Mouse (Mus musculus) gastrocnemius, postnatal 4 days (tissue): ENCODE data around the gene Fut11. TPM values are rescaled to one million over a fixed set of nuclear protein-coding genes. Genes with fewer than 3 reads are reported as not detected.

Experiments used
- DNase-seq, 2 experiments: peaks; one replicate each; pipeline ENCODE4 v3.0.0; 2021 to 2022; ENCODE audit warnings: low spot score in 2 of 2, mixed read lengths in 2 of 2
- total RNA-seq, 2 experiments: library from RNA; stranded (reverse); gene quantifications; 2 replicates each; pipeline ENCODE4 v1.2.3; 2021

Gene Fut11
- total RNA-seq, 2 experiments from 2014 or later = 16.0 to 16.4 TPM

DNA sequence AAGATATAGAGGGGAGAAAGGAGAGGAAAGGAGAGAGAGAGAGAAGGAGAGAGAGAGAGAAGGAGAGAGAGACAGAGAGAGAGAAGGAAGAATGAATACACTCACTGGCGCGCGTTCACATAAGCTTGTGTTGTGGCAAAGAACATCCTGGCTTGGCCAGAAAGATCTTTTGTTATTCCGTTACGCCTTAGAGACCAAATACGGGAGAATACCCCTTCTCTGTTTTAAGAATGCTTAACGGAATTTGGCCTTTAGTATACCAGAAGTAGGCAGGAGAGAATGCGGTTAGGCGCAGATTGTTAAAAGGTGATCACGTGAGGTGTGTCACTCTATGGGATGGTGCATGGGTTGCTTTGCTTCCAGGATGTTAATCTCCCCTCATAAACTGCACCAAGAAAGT lies 13.5 kb downstream of the Fut11 start:
- no peak for DNase-seq

DNA sequence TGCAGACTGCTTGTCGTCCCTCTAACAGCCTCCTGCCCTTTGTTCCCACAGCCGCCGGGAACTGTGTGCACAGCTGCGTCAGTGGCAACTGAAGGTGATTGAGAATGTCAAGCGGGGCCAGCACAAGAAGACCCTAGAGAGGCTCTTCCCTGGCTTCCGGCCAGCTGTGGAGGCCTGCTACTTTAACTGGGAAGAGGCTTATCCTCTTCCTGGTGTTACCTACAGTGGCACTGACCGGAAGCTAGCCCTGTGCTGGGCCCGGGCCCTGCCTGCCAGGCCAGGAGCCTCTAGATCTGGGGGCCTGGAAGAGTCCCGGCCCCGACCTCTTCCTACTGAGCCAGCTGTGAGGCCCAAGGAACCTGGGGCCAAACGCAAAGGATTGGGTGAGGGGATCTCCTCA lies 19.1 kb downstream of the Fut11 start:
- DNase-seq = no peak

DNA sequence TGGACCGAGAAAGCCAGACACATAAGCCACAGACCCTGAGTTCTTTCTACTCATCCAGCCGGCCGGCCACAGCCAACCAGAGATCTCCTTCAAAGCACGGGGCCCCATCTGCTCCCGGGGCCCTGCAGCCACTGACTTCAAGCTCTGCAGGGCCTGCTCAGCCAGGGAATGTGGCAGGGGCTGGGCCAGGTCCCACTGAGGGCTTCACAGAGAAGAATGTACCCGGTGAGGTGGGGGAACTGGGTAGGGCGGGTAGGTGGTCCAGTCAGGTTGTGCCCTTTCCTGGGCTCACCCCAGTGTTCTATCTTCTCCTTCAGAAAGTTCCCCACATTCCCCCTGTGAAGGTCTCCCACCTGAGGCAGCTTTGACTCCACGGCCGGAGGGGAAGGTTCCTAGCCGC lies 23.7 kb downstream of the Fut11 start:
- DNase-seq = no peak

DNA sequence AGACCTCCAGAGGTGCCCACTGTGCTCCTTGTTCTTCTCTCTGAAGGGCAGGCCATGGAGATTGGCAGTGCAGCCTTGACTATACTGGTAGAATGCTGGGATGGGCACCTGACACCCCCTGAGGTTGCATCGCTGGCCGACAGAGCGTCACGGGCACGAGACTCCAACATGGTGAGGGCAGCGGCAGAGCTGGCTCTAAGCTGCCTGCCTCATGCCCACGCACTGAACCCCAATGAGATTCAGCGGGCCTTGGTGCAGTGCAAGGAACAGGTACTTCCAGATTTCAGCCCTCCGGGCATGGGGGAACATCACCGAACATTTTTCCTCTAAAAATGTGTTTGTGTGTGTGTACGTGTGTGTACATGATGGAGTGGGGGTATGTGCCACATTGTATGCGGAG lies 25.0 kb downstream of the Fut11 start:
- no peak for DNase-seq

DNA sequence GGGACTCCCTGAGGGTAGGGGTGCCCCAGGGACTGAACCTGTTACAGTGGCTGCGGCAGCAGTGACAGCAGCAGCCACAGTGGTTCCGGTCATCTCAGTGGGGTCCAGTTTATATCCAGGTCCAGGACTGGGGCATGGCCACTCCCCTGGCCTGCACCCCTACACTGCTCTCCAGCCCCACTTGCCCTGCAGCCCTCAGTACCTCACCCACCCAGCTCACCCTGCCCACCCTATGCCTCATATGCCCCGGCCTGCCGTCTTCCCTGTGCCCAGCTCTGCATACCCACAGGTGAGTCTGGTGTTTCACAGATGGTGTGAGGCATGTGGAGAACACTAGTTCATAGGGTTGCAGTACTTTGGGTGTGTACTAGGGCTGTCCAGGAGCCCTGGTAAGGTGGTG lies 26.6 kb downstream of the Fut11 start:
- no peak for DNase-seq

DNA sequence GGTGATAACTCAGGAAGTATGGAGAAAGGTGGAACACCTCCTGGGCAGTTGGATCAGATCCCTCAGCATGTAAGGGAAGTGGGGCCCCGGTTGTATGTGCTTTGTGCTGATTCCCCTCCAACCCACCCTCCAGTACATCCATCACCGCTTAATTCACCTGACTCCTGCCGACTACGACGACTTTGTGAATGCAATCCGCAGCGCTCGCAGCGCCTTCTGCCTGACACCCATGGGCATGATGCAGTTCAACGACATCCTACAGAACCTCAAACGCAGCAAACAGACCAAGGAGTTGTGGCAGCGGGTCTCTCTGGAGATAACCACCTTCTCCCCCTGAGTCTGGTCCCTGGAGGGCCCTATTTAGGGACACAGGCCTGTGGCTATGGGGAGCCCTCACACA lies 28.2 kb downstream of the Fut11 start:
- no peak for DNase-seq

DNA sequence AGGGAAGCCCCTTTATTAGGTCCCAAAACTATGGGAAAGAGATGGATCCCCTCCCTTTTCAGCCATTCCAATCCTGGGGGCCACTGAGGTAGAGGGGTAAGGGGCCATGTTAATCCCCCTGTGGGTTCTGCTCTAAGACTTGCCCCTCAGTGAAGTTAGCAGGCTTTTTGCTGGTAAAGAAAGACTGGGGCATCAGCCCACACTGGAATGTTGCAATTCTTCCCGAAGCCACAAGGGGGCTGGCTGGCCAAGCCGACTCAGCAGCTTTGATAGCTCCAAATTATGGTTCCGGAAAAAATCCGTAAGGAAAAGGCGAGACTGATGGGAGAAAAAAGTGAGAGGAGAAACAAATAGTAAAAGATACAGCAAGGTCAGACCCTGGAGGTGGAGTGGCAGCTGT lies 29.3 kb downstream of the Fut11 start:
- peak in 1 of 2 experiments; percentile 67 for DNase-seq

DNA sequence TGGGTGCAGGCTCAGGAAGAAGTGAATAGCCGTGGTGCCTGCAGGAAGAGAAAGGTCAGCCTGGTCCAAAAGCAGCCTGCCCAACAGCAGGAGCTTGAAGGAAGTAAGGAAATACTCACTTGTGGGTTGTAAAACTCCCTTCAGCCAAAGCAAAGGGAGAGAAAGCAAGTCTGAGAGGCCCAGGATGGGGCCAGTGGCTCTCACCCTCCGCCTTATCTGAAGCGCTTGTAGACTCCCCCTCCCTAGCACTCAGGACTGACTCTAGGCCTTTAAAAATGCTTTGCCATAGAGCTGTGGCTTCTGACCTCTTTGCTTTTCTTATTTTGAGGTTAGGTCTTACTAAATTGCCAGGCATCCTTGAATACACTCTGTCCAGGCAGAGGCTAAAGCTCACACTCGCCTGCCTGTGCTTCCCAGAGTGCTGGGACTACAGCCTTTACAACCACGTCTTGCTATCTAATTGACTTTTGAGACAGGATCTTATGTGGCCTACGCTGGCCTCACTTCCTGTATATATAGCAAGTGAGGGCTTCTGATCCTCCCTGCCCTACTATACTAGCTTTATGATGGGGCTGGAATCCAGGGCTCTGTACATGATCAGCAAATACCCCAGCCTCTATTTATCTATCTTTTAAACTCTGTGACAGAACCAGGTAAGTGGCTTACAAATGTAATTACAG lies 31.0 kb downstream of the Fut11 start:
- no peak for DNase-seq

DNA sequence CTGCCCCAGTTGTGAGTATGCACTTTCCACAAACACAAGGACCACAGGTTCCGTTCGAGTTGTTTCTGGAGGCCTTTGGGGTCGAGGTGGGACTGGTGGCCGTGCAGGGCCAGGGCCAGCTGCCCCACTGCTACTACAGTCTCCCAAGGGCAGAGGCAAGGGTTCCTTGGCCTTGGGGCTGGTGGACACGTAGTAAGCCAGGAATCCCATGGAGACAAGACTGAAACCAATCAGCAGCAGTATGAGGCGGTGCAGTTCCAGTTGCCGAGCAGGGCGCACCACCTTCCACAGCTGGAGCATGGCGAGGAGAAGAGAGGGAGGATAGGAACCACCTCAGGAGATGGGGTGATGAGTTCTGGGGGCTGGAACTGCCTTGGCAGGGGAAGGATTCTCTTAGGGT lies 35.1 kb downstream of the Fut11 start:
- DNase-seq = no peak

DNA sequence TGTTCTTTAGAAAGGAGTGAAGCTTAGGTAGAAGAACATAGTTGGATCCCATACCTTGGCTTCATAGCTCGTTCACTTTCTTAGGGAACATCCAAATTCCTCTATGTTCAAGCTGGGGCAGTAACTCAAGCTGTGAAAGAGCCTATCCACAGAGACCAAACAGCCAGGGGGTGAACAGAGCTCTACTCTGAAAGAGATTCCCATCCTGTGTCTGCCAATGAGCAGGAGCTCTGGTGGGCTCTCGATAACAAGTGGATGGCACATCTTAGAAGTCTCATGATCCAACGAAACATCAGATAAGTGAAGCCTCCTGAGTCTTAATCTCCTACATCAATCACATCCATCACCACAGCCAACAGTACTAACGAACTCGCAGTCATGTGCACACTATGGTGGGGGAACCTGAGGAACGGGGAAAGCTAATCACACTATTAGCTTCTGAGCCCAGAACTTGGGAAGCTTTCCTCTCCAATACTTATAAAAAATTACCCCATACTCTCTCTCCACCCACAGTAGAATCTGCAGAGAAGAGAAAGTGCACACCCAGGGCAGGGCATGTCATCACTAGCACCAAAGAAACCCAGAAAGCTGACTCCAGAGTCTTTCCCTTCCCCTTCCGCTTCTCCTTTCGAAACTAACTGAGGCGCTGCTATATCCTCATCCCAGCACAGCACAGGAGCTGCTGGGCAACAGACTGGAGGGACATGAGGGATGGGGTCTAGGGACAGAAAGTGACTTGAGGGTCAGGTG lies 36.3 kb downstream of the Fut11 start:
- no peak for DNase-seq

DNA sequence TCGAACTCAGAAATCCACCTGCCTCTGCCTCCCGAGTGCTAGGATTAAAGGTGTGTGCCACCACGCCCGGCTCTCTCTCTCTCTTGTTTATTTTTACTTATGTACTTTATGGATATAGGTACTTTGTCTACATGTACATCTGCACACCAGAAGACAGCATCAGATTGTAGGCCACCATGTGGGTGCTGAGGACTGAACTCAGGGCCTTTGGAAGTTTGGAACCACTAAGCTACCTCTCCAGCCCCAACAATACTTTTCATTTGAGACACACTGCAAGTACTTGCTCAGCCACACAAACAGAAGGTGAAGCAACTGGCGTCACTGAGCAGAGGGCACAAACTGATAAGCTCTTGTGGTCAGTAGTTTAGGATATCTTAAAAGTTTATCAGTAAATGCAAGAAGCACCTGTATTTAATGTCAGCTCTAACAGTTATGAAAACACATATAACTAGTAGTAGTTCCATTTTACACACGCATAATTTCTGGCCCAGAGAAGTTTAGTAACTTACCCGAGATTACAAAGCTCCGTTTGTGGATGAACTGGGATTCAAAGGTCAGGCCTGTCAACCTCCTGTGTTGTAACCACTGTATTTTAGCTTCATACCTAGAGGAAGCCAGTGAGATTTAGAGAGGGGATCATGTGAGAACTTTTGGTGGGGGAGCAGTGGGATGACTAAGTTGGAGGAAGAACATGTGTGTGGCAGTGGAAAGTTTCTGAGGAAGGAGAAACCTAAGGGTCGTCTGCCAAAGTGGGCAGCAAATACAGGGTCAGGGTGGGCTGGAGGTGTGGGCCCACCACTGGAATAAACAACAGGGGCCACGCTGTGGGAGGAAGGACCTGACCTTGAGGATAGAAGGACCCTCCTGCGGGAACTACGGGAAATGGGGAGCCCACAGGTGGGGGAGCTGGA lies 38.5 kb downstream of the Fut11 start:
- DNase-seq = no peak

DNA sequence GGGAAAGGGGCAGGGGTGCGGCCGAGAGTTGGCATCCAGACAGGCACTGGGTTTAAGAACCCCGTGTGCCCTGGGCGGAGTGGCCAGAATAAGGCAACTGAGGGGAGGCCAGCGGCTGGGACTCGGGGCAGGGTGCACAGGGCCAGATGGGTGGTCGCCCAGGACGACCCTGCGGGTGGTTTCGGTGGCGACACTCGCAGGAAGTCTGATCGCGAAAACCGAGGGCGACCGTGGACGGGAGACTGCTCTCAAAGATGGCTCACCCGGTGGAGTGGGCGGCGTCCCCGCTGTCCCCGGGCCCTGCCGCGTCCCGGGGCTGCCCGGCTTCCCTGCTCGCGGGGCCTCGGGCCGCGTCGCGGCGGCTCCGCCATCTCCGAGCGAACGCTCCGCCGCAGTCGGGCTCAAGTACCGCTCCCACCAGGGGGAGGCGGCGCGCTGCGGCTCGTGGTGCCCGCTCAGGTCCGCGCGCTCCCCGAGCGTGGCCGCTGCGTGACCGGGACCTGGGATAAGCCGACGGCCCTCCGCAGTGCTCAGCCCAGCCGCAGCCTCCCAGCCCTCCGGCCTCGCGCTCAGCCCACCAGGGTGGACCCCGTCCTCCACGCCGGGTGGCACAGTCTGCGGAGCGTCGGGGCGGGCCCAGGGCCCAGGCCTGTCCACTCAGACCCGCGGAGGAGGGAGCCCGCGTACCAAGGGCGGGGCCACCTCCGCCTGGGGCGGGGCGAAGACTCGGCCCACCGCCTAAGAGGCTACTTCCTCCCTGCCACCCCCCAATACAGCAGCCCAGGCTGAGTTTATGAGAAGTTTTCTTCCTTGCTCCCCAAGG lies 39.4 kb downstream of the Fut11 start, which contains the start of gene Ndst2:
TSS of gene Ndst2 (minus strand) at position 611 of the 823 bp plus-strand sequence.
- DNase-seq = peak; percentile 74 to 90

DNA sequence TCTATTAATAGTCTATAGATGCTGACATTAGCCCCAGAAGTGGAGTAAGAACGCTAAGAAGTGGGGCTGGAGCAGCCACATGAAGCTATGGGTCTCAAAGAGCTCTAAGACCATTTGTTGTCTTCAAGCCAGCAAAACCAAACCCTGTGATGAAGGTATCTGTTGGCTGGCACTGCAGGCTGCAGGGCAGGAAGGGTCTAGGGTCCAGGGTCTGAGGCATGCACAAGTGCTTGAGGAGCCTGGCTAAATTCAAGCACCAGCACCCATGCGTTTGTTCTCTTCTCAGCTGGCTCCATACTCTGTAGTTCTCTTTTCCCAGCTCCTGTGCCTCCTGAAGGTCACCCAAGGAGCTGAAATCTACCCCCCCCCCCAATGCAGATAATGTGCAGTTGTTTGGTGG lies 40.3 kb downstream of the Fut11 start:
- DNase-seq = no peak

DNA sequence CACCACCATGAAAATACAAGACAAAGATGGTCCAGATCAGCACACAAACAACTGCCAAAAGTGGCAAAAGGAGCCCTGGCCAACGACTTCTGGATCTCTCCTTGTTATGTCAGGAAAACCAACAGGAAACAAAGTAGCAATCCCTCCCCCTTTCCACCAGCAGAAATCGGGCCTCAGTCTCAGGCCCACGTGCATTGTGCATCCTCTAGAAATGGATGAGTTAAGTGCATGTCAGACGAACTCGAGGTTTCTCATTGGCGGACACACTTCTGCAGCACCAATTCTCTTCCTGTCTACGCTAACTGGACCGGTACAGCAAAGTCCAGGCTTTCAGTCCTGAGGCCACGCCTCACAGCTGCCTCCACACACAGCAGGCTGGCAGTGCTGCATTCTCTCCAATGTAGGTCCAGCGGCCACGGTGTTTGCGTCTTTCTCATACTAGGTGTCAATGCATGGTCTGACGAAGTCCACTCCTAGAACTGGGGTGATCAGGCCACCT lies 41.2 kb downstream of the Fut11 start:
- DNase-seq = no peak

DNA sequence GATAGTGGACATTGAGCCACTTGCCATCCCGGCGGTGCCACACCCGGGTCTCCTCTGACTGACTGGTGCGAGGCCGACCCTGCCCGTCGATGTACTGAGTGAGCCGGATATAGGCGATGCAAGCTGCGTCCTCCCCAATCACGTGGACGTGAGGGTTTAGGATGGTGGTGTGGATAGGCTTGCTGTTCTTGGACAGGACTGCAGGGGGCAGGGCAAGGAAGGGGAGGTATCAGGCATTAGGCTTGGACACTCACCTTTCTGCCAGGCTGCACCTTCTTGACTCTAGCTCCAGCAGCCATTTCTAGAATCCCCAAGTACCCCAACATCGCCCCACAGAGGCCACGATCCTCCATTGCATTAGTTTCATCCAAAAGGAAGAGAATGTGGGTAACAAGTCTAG lies 42.5 kb downstream of the Fut11 start:
- DNase-seq = peak in 1 of 2 experiments; percentile 42

DNA sequence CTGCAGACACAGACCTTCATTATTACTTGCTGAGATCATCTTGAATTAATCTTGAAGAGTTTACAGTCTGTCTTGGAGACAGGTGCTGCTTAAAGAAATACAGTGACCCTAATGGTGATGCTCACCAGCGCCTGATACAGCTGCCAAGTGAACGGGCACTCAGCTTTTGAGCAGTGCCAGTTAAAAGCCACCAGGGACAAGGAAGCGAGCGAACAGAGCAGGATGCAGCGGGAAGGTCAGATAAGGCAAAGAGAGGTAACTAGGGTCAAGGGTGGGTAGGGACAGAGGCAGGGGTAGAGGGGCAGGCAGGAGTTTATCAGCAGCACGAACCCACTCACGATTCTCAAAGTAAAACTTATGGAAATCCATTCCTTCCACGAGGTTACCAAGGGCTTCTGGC lies 43.7 kb downstream of the Fut11 start:
- no peak for DNase-seq

DNA sequence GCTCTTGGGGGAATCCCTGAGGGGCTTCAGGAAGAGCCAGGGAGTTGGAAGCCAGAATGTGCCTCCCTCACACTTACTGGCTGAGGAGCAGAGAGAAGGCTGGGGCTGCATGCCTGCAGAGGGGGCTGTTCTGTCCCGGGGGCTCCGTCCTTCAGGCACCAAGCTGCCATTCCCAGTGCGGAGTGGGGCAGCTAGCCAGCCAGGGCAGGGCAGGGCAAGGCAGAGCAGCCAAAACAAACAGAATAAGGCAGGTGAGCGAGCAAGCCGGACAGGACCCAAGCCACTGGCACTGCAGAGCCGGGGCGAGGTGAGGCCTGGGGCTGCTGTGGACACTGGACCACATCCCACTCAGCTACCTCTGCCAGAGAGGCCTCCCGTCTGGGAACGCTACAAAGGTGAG lies 46.5 kb downstream of the Fut11 start:
- no peak for DNase-seq

DNA sequence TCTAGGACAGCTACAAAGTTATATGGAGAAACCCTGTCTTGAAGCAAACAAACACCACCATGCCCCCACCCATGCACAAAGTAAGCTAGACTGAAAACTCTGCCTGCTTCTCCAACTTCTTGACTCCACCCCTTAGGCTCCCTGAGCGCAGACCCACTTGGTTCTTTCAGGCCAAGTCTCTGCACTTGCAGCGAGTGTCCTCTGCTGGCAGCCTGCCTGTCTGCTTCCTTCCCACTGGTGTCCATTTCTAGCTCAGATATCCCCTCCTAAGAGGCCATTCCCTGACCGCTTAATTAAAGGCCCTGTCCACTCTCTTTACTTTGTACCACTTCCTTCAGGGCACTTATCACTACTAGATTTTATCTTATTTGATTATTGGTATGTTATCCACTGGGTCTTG lies 48.8 kb downstream of the Fut11 start:
- no peak for DNase-seq

DNA sequence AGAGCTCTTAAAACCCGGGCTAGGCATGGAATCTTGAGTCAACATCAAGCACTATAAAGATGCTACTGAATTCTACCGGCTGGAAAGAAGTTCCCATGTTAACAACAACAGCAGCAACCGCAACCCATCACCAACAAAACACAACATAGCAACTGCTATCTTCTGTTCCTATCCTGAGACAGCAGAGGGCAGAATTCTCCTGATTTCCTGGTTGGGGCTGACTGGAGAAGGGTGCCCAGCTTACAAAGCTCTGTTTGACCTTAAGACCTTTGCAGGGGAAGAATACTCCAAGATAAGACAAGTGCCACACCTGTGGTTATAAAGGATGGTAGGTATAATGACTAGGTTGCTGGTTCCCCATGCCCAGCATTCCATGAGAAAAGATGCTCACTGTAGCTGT lies 52.2 kb downstream of the Fut11 start:
- no peak for DNase-seq

DNA sequence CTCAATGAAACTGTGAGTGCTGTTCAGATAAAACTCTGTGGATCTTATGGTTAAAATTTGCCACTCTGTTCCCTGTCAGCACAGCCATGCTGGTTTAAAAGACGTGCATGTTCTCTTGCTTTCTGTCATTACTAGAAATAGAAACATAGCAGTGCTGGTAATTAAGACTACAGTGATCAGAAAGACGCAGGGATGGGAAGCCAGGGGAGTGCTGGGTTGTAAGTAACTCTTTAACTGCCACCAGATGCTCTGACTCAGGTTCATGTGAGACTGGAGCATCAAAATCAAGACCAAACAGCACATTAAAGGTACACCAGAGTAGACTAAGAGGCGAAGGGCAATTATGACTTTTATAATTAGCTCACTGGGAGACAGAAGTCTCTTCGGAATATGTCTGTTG lies 53.6 kb downstream of the Fut11 start:
- DNase-seq = no peak
